Mouse (Mus musculus) Patski (cell line): Measurements from ENCODE around the gene Phpt1. TPM values are rescaled to one million over a fixed set of nuclear protein-coding genes. Genes with fewer than 3 reads are reported as not detected.

ENCODE experiments used
- ATAC-seq: fragments of 100-300 bp; one replicate; pipeline ENCODE4 v1.8.0; 2021
- CTCF ChIA-PET: fragments of 350-600 bp; sonication (Branson Sonifier 250); formaldehyde crosslinking; loops from one replicate; lab custom pipeline; 2022; ENCODE audit warnings: inconsistent platforms; lab: Charles Lee
- POLR2A ChIA-PET: fragments of 350-600 bp; sonication (Branson Sonifier 250); formaldehyde crosslinking; loops from one replicate; lab custom pipeline; 2022; ENCODE audit warnings: antibody characterized with exemption, inconsistent platforms; lab: Charles Lee
- DNase-seq: peaks from one replicate; pipeline ENCODE4 v3.0.0-alpha.2; 2011; ENCODE audit warnings: low read depth, low spot score
- H3K27me3 ChIP-seq: fragments of 371-371 bp; one replicate; pipeline ENCODE4 v1.5.1; 2021
- CTCF ChIP-seq: fragments of 100-300 bp; IDR thresholded peaks from one replicate; pipeline ENCODE4 v1.5.1; 2021
- in situ Hi-C: fragments of 300-500 bp; cut with MboI; formaldehyde crosslinking; loops from 3 replicates; pipeline ENCODE4 v1.11.1; 2018; ENCODE audit warnings: low pct_unique_long_range_greater_than_20kb, mixed read lengths
- polyA plus RNA-seq: library from polyadenylated mRNA; unstranded; gene quantifications from one replicate; pipeline ENCODE4 v1.2.3, GENCODE M21; 2021

Phpt1 gene
- polyA plus RNA-seq, 1 experiment from 2014 or later = 139 TPM

- no peaks in the 10 kb centered on the region for H3K27me3 ChIP-seq
- no peak for TF ChIP-seq CTCF
- ChIA-PET POLR2A (interaction anchor here (0.8 kb wide), 1 partner anchor 26 kb away, joined by 3 read pairs; no protein-coding TSS in a partner anchor), CTCF (interaction anchor here (0.8 to 3.2 kb wide), 8 partner anchors 9 to 38 kb away, joined by 3 to 30 read pairs (median 4); partner anchors contain the start of genes Edf1 and Rabl6)
- in situ Hi-C loops = no loop called here
- ATAC-seq = no peak
- no peak for DNase-seq
Measured at GRCm38 (mm10) chr2:25582466-25583119, 7.6 kb upstream of the Phpt1 start.

GRCm38 (mm10) chr2:25581901-25582301, 6.9 kb upstream of the Phpt1 start:
- in situ Hi-C loops = no loop called here
- DNase-seq (no peak), ATAC-seq (no peak)
- ChIA-PET POLR2A (interaction anchor here (0.8 to 1.3 kb wide), 2 partner anchors 24 to 27 kb away, joined by 3 to 6 read pairs; partner anchors contain the start of gene Edf1), CTCF (interaction anchor here (0.8 to 3.2 kb wide), 11 partner anchors 10 to 152 kb away, joined by 3 to 30 read pairs (median 4); partner anchors contain the start of genes Edf1 and Rabl6)
- H3K27me3 ChIP-seq = no peaks in the 10 kb centered on the region
- TF ChIP-seq CTCF = no peak

DNA sequence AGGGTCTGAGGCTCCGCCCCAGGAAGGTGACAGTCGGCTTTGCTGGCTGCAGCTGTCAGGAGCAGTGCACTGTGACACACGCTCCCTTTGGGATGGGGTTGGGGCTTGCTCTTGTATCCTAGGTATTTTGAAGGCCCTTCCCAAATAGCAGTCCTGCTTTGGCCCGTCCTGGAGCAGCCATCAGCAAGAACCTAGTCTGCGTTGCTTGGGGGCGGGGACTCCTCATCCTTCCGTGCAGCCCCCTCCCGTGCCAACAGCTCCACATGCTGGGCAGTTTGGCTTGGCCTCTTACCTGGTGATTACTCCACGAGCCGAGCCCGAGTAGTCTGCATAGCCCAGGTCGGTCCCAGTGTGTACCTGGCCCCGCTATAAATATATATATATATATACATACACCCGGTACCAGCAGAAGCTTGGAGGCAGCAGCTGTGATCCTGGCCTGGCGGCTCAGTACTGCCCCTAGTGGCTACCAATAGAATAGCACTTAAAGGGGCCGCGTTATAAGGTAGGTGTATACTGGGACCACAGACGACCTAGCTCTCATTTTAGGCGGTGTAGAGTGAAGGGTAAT, 6.4 kb upstream of the Phpt1 start, which contains the start of gene Ajm1:
Ajm1 (minus strand) TSS at position 464 of the 571 bp plus-strand sequence.
- in situ Hi-C loops = no loop called here
- H3K27me3 ChIP-seq = no peaks in the 10 kb centered on the region
- no peak for DNase-seq
- ATAC-seq = peak; percentile 64
- POLR2A ChIA-PET = interaction anchor here (0.8 to 1.3 kb wide), 2 partner anchors 24 to 27 kb away, joined by 3 to 6 read pairs; partner anchors contain the start of gene Edf1
- no peak for TF ChIP-seq CTCF
- CTCF ChIA-PET = interaction anchor here (0.7 to 3.2 kb wide), 13 partner anchors 9 to 152 kb away, joined by 3 to 30 read pairs (median 4); partner anchors contain the start of genes Edf1 and Rabl6

DNA sequence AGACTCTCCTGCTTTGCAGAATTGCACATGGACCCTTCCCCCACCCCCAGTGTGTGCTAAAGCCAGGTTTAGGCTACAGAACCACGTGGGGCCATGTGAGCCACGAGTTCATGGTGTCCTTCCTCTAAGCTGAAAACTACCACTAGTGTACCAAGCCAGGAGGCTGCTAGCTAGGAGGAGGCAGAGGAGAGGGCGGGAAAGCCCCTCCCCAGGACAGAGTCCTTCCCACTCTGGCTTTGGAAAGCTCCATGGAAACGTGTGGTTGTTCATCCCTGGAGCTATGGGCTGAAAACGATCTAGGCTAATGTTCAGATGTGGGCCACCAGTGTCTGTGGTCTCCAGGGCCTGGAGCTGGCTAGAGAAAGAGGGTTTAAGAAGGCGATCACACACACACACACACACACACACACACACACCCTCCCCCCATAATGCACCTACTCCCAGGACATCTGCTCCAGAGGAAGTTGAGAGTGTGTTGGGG, 5.6 kb upstream of the Phpt1 start:
- in situ Hi-C loops = no loop called here
- no peaks in the 10 kb centered on the region for H3K27me3 ChIP-seq
- TF ChIP-seq CTCF = no peak
- DNase-seq (no peak), ATAC-seq (no peak)
- CTCF ChIA-PET = interaction anchor here (0.7 to 3.2 kb wide), 9 partner anchors 11 to 151 kb away, joined by 3 to 30 read pairs (median 4); partner anchors contain the start of gene Edf1
- POLR2A ChIA-PET = interaction anchor here (0.5 to 1.3 kb wide), 3 partner anchors 23 to 829 kb away, joined by 3 to 6 read pairs (median 4); partner anchors contain the start of genes Edf1 and Inpp5e

- CTCF ChIA-PET = interaction anchor here (0.7 to 3.2 kb wide), 3 partner anchors 12 to 73 kb away, joined by 3 to 30 read pairs (median 10); no protein-coding TSS in a partner anchor
- in situ Hi-C loops = no loop called here
- TF ChIP-seq CTCF = no peak
- ATAC-seq (no peak), DNase-seq (no peak)
- POLR2A ChIA-PET = interaction anchor here (0.9 kb wide), 1 partner anchor 27 kb away, joined by 3 read pairs; no protein-coding TSS in a partner anchor
- H3K27me3 ChIP-seq = no peaks in the 10 kb centered on the region
Measured at GRCm38 (mm10) chr2:25579737-25580460, 4.9 kb upstream of the Phpt1 start.

- CTCF ChIA-PET = interaction anchor here (3.2 kb wide), 1 partner anchor 12 kb away, joined by 30 read pairs; no protein-coding TSS in a partner anchor
- DNase-seq (no peak), ATAC-seq (no peak)
- POLR2A ChIA-PET = no interaction called here
- H3K27me3 ChIP-seq = no peaks in the 10 kb centered on the region
- no peak for TF ChIP-seq CTCF
- in situ Hi-C loops = no loop called here
Measured at GRCm38 (mm10) chr2:25578796-25579736, 4.0 kb upstream of the Phpt1 start.

GRCm38 (mm10) chr2:25577951-25578795, 3.1 kb upstream of the Phpt1 start:
- TF ChIP-seq CTCF = no peak
- DNase-seq = no peak
- ATAC-seq = no peak
- ChIA-PET CTCF (interaction anchor here (1.2 kb wide), 1 partner anchor 14 kb away, joined by 6 read pairs; no protein-coding TSS in a partner anchor), POLR2A (interaction anchor here (0.5 kb wide), 1 partner anchor 212 kb away, joined by 4 read pairs; the partner anchor contains the start of gene Uap1l1)
- in situ Hi-C loops = no loop called here
- no peaks in the 10 kb centered on the region for H3K27me3 ChIP-seq
